Mouse (Mus musculus) thymus, postnatal 25 days (tissue): ENCODE measurements around the gene Spock1.

Source experiments
- DNase-seq: peaks from one replicate; pipeline ENCODE4 v3.0.0; 2022

Spock1 gene

DNA sequence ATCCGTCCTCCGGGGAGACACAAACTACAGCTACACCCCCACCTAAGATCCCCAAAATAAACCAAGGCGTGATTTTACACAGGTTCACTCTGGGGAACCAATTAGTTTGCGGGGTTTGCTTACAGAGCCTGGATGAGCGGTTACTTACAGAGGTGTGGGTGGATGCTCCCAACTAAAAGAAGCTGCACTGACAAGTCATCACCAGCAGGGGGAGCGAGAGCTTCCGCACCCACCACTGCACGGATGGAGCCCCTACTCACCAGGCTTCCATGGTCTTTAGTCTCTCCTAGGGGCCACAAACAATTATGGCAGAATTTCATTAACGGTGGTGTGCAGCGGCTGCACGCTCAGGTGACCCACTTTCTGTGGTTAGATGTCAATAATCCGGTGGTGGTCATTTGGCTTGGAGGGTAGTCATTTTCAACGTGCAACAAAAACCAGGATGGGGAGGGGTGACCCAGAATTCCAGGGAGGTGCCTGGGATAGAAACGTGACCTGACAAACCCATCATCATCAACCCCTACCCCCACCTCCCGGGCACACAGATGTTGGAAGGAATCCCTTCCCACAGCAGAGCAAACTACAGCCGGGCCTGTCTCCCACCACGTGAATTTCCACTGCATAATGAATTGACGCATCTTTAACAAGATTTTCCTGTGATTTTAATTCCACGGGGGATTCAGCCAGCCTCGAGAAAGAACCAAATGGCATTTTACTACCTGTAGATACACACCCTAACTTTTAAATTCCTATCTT lies 186.4 kb downstream of the Spock1 start:
- no peak for DNase-seq

DNA sequence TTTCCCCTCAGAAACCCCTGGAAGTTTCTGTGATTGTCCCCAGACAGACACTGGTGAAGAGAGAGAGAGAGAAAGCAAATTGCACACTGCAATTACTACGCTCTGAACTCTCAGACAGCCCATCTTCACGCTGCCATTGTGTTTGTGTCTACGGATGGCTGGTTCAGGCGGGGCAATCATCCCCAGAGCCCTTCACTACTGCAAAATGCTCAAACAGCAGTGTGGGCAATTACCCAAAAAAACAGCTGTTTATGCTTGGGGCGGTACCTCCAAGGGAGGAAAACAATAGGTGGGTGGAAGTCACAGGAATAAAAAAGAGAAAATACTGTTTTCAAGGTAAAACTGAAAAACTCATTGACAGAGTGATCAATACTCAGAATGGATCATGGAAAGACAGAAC lies 190.0 kb downstream of the Spock1 start:
- no peak for DNase-seq

GRCm38 (mm10) chr13:57712910-57713309 lies 195.2 kb downstream of the Spock1 start:
- no peak for DNase-seq

DNA sequence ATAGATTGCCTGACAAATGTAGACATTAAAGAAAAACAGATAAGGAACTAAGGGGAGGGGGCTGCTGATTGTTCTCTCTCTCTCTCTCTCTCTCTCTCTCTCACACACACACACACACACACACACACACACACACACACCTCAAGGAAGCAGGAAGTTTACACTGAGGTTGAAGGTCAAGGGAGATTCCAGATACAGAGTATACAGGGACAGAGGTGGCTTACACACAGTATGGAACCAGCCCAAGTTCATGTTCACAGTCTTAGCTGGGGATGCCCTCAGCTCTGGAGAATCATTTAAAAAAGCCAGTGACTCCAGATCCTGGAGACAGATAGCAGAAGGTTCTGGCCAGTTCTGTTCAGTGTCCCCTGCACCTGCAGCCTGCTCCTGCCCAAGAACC lies 199.7 kb downstream of the Spock1 start:
- no peak for DNase-seq

DNA sequence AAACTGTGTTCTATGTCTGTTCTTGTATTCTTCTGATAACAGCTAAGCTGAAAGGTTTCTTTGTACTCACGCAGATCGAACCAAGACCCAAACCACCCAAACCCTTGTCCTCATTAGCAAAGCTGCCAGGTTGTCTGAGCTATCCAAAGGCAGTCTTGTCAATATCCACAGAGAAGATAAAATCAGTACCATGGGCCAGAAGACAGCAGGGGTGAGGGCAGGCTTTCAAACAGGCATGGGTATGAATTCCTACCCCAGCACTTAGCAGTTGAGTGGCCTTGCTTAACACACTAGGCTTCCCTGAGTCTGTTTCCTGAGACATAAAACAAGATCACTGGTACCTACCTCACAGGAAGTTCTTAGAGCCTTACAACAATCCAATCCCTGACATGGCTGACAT lies 205.2 kb downstream of the Spock1 start:
- no peak for DNase-seq

- no peak for DNase-seq
Observed at GRCm38 (mm10) chr13:57696685-57697084, 211.4 kb downstream of the Spock1 start.

DNA sequence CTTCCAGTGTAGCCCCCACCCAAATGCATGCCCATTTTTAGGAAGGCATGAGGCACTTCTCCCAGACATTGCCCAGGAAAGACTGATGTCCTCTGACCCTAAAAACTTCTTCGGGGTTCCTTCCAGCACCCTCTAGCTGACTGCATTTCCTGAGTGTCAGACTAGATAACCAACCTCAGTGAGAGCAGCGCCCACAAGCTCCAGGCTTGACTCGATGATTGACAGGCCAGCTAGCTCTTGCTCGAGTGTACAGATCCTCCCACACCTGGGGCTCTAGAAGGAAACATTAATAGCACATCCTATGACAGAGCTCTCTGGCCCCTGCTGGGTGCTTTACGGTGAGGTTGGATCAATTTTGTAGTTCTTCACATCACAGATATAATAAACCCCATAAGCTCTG lies 219.2 kb downstream of the Spock1 start:
- DNase-seq = no peak

GRCm38 (mm10) chr13:57686437-57686836 lies 221.7 kb downstream of the Spock1 start:
- DNase-seq = no peak

DNA sequence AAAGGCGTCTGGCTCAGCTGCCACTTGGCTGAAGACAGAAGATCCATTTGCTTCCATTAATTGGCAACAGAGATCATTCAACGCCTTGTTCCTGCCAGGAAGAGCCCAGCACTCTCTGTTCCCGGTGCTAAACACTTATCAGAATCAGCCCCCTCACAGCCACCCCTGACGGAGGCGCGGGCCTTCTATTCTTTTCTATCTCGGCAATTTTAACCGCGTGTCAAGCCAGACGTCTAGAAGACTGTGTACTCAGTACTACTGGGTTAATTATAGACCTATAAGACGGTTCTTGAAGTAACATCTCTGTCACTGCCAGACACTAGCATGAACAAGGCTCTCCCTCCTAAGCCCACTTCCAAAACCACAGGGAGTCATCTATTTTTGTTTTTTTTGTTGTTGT lies 222.9 kb downstream of the Spock1 start:
- DNase-seq = no peak

- no peak for DNase-seq
Observed at GRCm38 (mm10) chr13:57679591-57679990, 228.5 kb downstream of the Spock1 start.

DNA sequence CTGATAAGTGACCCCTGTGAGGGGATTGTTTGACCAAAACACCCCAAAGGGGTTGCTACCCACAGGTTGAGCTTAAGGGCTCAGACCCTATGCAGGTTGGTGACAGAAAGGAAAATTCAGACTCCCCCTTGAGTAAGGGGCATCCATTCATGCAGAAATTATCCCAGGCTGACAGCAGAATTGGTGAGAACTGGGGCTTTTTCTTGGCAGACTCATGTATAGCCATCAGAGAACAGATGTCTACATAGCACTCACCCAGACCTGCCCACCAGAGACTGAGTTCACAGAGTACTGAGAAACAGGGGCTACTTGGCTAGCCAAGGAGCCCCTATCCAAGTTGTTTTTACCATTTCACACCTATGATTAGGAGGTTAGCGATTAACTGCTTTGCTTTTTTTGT lies 231.3 kb downstream of the Spock1 start:
- no peak for DNase-seq

DNA sequence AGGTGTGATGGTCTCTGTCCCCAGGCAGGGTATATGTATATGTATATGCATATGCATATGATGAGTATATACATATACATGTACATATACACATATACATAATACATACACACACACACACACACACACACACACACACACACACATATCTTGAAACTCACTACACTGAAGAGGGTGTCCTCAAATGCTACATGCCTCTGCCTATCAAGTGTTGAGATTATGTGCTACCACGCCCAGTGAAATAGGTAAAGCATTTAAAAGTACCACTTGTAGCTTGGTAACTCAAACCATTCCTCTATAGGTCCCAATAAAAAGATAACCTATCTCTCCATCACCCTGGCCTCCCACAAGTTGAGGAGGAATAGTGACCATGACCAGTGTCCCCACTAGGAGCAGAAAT lies 234.7 kb downstream of the Spock1 start:
- no peak for DNase-seq

GRCm38 (mm10) chr13:57672762-57673161 lies 235.4 kb downstream of the Spock1 start:
- no peak for DNase-seq

DNA sequence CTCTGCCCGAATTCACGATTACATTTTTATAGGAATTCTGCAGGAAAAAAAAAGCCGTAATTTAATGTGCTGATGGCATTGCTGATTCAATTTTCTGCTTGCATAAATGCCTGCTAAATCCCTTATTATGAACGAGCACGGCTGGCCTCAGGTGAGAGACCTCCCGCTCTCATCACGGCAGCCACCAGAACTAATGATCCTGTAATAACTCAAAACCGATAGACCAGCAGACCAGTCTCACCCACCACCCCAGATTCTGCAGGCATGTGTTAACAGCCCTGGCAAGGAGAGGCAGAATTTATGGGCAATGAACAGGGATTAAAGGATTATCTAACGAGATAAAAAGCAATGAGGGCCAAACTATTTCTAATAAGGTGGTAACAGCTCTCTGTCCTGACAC lies 236.2 kb downstream of the Spock1 start:
- DNase-seq = no peak

DNA sequence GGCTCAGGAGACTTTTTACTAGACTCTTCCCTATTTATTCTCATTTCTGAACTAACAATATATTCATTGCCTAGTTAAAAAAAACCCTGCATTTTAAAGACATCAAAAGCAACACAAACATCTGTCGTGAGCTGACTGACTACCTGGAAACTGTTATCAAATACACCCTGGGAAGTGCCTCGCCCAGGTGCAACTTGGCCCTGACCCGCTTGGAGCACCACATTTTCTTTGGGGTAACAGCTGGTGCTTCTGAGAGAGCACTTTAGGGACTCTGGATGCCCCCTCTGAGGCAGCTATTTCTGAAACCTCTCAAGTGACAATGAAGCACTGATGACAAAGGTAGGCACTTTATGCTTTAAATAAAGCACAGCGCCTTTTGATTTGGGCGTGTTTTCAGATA lies 236.8 kb downstream of the Spock1 start:
- no peak for DNase-seq

DNA sequence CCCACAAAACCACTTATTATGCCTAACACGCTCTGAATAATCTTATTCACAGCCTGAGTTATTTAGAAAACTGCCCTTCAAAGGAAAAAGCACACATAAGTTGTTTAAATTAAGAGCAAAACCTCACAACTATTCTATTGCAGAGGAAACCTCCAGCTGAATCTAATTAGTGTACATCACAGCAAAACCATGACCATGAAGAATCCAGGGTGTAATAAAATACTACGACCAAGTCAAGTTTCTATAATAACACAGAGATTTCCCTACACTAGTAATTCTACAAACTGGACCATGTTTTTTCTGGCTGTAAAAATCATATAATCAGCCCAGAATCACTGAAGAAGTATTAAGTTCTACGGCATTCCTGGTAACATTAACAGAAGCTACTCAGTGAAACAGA lies 240.5 kb downstream of the Spock1 start:
- DNase-seq = no peak

DNA sequence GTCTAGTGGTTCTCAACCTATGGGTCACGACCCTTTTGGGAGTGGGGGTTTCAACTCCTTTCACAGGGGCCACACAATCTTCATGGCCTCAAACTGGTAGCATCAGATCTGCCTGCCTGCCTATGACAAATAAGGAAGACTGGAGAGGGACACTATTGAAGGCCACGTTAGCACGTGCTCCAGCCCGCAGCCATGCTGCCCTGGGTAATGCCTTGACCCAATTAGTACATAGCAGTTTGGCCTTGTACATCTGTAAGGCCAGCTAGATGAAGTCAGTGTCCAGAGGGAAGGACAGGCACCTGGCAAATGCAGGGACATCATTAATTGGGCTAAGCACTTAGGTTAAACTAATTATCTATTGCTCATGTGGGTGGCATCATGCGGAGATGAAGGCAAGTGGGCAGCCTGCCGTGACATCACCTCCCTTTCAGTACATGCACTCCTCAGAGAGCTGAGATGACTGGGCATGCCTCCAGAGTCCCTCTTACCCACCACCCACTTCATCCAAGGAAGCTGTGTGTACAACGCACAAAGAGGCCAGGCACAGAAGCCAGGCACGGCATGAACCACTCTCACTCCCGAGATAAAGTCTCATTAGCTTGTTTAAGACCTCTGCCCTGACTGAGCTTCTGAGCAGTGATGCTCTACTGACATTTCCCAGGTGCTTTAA lies 241.8 kb downstream of the Spock1 start:
- no peak for DNase-seq

DNA sequence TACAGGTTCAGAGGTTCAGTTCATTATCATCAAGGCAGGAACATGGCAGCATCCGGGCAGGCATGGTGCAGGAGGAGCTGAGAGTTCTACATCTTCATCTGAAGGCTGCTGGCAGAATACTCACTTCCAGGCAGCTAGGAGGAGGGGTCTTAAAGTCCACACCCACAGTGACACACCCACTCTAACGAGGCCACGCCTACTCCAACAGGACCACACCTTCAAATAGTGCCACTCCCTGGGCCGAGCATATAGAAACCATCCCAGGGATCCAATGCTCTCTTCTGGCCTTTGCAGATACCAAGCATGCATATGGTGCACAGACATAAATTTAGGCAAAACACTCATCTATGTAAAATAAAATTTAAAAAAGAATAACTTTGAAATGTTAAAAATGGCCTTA lies 245.6 kb downstream of the Spock1 start:
- no peak for DNase-seq

- DNase-seq = no peak
Observed at GRCm38 (mm10) chr13:57660523-57660922, 247.6 kb downstream of the Spock1 start.

GRCm38 (mm10) chr13:57659872-57660271 lies 248.3 kb downstream of the Spock1 start:
- no peak for DNase-seq

- no peak for DNase-seq
Observed at GRCm38 (mm10) chr13:57656606-57657005, 251.5 kb downstream of the Spock1 start.

DNA sequence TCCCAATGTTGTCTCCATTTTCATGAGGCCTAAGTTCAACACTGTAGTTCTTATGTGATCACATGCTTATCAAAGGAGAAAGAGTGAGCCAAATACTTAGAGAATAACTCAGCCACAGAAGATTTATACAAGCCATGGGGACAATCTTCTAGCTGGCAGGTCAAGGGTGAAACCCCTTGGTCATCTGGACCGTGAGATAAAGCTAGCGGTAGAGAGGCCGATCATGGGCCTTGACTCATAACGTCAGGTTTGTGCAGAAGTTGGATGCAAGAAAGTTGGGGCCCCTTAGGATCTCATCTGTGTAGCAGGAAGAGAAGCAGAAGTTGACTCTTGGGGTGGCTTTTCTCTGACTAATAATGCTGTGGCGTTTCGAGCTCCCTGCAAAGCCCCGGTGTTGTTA lies 253.8 kb downstream of the Spock1 start:
- DNase-seq = no peak

- no peak for DNase-seq
Observed at GRCm38 (mm10) chr13:57651236-57651635, 256.9 kb downstream of the Spock1 start.

DNA sequence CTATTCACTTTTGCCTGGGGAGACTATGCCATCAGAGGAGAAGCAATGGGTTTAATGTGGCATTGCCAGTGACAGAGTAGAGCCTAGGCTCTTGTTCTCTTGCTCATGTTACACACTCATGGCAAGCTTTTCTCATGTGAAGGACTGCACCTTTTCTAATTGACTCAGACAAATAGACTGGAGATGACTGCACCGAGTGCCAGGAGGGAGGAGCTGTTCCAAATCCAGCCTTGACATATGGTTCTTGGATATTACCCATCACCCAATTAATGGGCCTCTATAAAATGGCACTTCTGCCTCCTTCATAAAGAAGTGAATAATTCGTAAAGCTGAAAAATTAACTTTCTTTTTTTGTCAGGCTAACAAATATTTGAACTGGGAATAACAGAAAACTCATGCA lies 259.3 kb downstream of the Spock1 start:
- no peak for DNase-seq

DNA sequence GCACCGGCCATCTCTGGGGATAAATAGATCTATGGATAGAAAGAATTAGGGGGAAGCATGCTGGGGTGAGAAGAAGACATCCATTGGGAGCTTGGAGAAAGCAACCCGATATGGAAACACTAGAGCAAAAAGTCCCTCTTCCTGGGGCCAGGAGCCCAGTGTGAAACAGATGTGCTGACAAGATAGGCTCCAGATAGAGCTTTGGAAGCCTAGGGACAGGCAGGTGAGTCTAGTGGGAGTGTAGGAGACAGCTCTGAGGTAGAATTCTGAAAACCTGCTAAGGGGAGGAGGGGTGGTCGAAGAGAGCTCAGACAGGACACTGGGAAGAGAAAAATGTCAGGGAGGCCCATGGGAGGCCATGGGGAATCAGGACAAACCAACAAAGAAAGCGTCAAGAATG lies 260.7 kb downstream of the Spock1 start:
- DNase-seq = no peak
